Mouse (Mus musculus): ENCODE measurements around the gene Cttnbp2nl.

- TF ChIP-seq CTCF (conservative IDR thresholded peaks at IDR 0.05; ENCODE audit: insufficient read depth, insufficient read length, low read depth, low read length) = no peak
- TF ChIP-seq POLR2A (IDR thresholded peaks at IDR 0.05; ENCODE audit: low read depth, low read length) = no peak
Measured at GRCm38 (mm10) chr3:104952891-104953670, 99.9 kb downstream of the Cttnbp2nl start.

Data from kidney, adult 2 months (tissue).